Mouse (Mus musculus): ENCODE measurements around the gene Gimap8. TPM values are rescaled to one million over a fixed set of nuclear protein-coding genes. Genes with fewer than 3 reads are reported as not detected.

The Gimap8 gene
- total and polyA plus RNA-seq, 3 experiments = not detected

DNA sequence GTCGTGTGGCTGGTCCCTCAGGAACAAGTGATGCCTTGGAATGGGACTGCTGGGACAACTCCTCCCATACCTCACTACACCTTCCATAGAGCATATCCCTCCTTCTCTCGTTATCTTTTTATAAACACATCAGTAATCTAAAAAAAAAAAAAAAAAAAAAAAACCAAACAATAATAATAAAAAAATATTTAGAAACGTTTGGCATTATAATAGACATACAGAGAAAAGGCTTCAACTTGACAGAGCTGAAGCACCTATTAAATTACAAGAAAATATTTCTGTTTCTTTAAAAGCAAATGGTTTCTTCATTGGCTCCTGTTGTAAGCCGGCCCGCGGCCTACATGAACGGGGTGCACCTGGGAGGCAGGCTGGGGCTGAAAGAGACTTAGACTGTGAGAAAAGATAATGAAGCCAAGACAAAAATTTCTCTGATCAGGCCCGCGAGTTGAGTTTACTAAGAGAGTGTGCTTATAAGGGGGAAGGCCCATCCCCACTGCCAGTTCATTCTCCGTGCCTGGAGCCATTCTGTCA is 28.4 kb downstream of the Gimap8 start:
- peak; percentile 46; the same call in 1 of the 2 replicates for TF ChIP-seq ZNF384 (IDR thresholded peaks at IDR 0.05; ENCODE audit: low read depth, low read length)
- no peak for TF ChIP-seq POLR2A (IDR thresholded peaks at IDR 0.05; ENCODE audit: control insufficient read depth in 1 of 2, insufficient read depth in 1 of 2, low read depth in 1 of 2, low read length in 2 of 2, poor library complexity in 1 of 2)
- 0 out of 2 replicates have a peak, but pooled peaks have one; percentile 11 for TF ChIP-seq HCFC1 (IDR thresholded peaks at IDR 0.05; ENCODE audit: low read depth, low read length)
- no peak for DNase-seq (ENCODE audit: low read depth, low spot score)
- Histone ChIP-seq H3K36me3 (ENCODE audit: control insufficient read depth in 1 of 2, insufficient read depth in 2 of 2, low read length in 2 of 2) (no peaks in the 10 kb centered on the region; a peak in 1 of 4 replicates), H3K27me3 (ENCODE audit: control insufficient read depth in 1 of 2, insufficient read depth in 2 of 2, low read length in 2 of 2) (no peaks in the 10 kb centered on the region), H3K4me1 (ENCODE audit: control insufficient read depth in 1 of 2, insufficient read depth in 2 of 2, low read length in 2 of 2) (no peaks in the 10 kb centered on the region), H3K27ac (ENCODE audit: control insufficient read depth, low read depth, low read length) (peak overlapping the region; percentile 77), H3K79me2 (ENCODE audit: control insufficient read depth, insufficient read depth, low read length, poor library complexity) (0 out of 2 replicates have a peak, but pooled peaks cover 2% of the 10 kb centered on the region), H3K4me3 (ENCODE audit: control insufficient read depth in 1 of 2, insufficient read depth in 1 of 2, low read depth in 2 of 2, low read length in 2 of 2) (peak overlapping the region; percentile 69 to 87), H3K9ac (ENCODE audit: control insufficient read depth, low read depth, low read length, poor library complexity, severe bottlenecking) (peak overlapping the region; percentile 74), H3K9me3 (replicated peaks; ENCODE audit: insufficient read depth, low read length) (no peaks in the 10 kb centered on the region)

DNA sequence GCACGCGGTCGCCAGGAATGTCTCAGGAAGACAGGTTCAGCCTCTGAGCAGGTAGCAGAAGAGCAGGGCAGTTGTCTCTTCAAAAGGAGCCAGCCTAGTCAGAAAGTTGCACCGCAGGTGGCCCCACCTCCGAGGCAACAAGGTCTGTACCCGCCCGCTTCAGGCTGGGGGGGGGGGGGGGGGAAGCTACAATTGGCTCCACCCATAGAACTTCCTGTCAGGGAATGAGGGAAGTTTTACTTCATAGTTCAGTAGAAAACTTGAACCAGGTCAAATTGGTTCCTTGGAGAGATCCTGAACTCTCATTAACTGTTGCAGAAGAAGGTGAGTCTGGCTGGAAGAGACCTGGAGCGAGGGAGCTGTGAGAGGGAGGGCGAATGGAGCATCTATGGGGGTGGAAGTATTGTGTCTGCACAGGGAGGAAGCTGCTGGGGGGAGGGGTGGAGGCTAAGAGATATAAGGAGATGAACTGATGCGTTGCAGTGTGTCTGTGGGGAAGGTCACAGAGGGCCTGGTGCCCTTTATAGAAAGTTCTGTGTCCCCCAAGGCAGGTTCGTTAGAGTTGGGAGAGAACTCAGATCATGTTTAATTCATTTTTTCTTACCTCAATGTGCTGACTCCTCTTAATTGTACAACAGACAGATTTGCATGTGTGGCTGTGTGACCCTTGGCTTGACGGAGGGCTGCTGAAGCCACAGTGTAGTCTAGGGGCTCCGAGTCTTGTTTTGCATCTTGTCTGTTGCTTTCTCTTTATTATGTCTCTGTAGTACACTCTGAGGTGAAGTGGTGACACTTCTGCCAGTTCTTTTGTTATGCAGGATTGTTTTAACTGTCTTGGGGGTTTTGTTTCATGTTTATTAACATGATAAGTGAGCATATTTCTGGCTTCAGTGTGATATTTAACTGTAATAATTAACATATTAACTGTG is 29.2 kb downstream of the Gimap8 start, which contains the start of gene Gimap9:
Gimap9 (plus strand) TSS at position 199 of the 929 bp plus-strand sequence.
- Histone ChIP-seq H3K4me1 (ENCODE audit: control insufficient read depth in 1 of 2, insufficient read depth in 2 of 2, low read length in 2 of 2) (no peaks in the 10 kb centered on the region), H3K36me3 (ENCODE audit: control insufficient read depth in 1 of 2, insufficient read depth in 2 of 2, low read length in 2 of 2) (no peaks in the 10 kb centered on the region; a peak in 1 of 4 replicates), H3K27me3 (ENCODE audit: control insufficient read depth in 1 of 2, insufficient read depth in 2 of 2, low read length in 2 of 2) (no peaks in the 10 kb centered on the region), H3K9ac (ENCODE audit: control insufficient read depth, low read depth, low read length, poor library complexity, severe bottlenecking) (peak within 1 kb of the TSS; percentile 74), H3K27ac (ENCODE audit: control insufficient read depth, low read depth, low read length) (peak within 1 kb of the TSS; percentile 77), H3K4me3 (ENCODE audit: control insufficient read depth in 1 of 2, insufficient read depth in 1 of 2, low read depth in 2 of 2, low read length in 2 of 2) (peak within 1 kb of the TSS; percentile 69 to 87), H3K9me3 (replicated peaks; ENCODE audit: insufficient read depth, low read length) (no peaks in the 10 kb centered on the region), H3K79me2 (ENCODE audit: control insufficient read depth, insufficient read depth, low read length, poor library complexity) (0 out of 2 replicates have a peak, but pooled peaks cover 2% of the 10 kb centered on the region)
- peak; percentile 74 for DNase-seq (ENCODE audit: low read depth, low spot score)
- peak; percentile 24; the same call in 1 of the 2 replicates for TF ChIP-seq HCFC1 (IDR thresholded peaks at IDR 0.05; ENCODE audit: low read depth, low read length)
- no peak for TF ChIP-seq E2F4 (IDR thresholded peaks at IDR 0.05; ENCODE audit: borderline replicate concordance, low read depth, low read length)
- no peak for TF ChIP-seq ZMIZ1 (IDR thresholded peaks at IDR 0.05; ENCODE audit: low read depth, low read length)
- peak; percentile 41; the same call in 1 of the 2 replicates for TF ChIP-seq MAZ (IDR thresholded peaks at IDR 0.05; ENCODE audit: low read depth, low read length)
- no peak for TF ChIP-seq GATA1 (IDR thresholded peaks at IDR 0.05; ENCODE audit: low read depth, low read length)
- 0 out of 2 replicates have a peak, but pooled peaks have one; percentile 27 for TF ChIP-seq MXI1 (IDR thresholded peaks at IDR 0.05; ENCODE audit: low read depth, low read length)
- peak in 1 of 2 experiments; percentile 51; a peak in 2 of 4 replicates for TF ChIP-seq POLR2A (IDR thresholded peaks at IDR 0.05; ENCODE audit: control insufficient read depth in 1 of 2, insufficient read depth in 1 of 2, low read depth in 1 of 2, low read length in 2 of 2, poor library complexity in 1 of 2)
- no peak for TF ChIP-seq TAL1 (IDR thresholded peaks at IDR 0.05; ENCODE audit: low read length)

DNA sequence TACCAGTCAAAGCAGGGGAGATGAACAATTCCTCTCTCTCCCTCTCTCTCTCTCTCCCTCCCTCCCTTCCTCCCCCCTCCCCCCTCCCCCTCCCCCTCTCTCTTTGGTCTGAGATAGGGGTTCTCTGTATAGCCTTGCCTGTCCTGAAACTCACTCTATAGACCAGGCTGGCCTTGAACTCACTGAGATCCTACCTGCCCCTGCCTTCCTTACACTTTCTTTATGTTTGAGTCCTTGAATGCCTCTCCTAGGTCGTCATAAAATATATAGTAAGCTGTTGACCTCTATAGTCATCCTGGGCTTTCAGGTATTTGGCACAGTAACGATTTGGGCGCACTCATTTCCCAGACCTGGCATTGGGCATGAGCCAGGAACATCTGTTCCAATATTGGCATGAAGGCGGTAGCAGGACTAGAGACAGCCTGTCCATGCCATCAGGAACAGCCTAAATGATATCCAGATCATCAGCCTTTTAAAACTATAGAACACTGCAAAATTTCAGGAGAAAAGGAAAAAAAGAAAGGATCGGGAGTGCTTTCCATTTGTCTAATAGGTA is 29.9 kb downstream of the Gimap8 start:
- Histone ChIP-seq H3K27me3 (ENCODE audit: control insufficient read depth in 1 of 2, insufficient read depth in 2 of 2, low read length in 2 of 2) (no peaks in the 10 kb centered on the region), H3K4me3 (ENCODE audit: control insufficient read depth in 1 of 2, insufficient read depth in 1 of 2, low read depth in 2 of 2, low read length in 2 of 2) (peak overlapping the region in 1 of 2 experiments; percentile 87; a peak in 2 of 4 replicates), H3K9me3 (replicated peaks; ENCODE audit: insufficient read depth, low read length) (no peaks in the 10 kb centered on the region), H3K9ac (ENCODE audit: control insufficient read depth, low read depth, low read length, poor library complexity, severe bottlenecking) (no peak overlapping the region), H3K79me2 (ENCODE audit: control insufficient read depth, insufficient read depth, low read length, poor library complexity) (0 out of 2 replicates have a peak, but pooled peaks cover 2% of the 10 kb centered on the region), H3K4me1 (ENCODE audit: control insufficient read depth in 1 of 2, insufficient read depth in 2 of 2, low read length in 2 of 2) (no peaks in the 10 kb centered on the region), H3K27ac (ENCODE audit: control insufficient read depth, low read depth, low read length) (no peak overlapping the region), H3K36me3 (ENCODE audit: control insufficient read depth in 1 of 2, insufficient read depth in 2 of 2, low read length in 2 of 2) (no peaks in the 10 kb centered on the region; a peak in 1 of 4 replicates)
- DNase-seq (ENCODE audit: low read depth, low spot score) = no peak
- TF ChIP-seq EP300 (IDR thresholded peaks at IDR 0.05; ENCODE audit: low read depth in 1 of 2, low read length in 2 of 2) = no peak
- TF ChIP-seq USF1 (IDR thresholded peaks at IDR 0.05; ENCODE audit: low read depth, low read length) = no peak
- no peak for TF ChIP-seq E2F4 (IDR thresholded peaks at IDR 0.05; ENCODE audit: borderline replicate concordance, low read depth, low read length)
- TF ChIP-seq TBP (IDR thresholded peaks at IDR 0.05; ENCODE audit: low read depth, low read length) = no peak
- TF ChIP-seq ELF1 (IDR thresholded peaks at IDR 0.05; ENCODE audit: low read depth, low read length) = no peak
- no peak for TF ChIP-seq POLR2AphosphoS2 (IDR thresholded peaks at IDR 0.05; ENCODE audit: low read length)
- TF ChIP-seq GABPA (IDR thresholded peaks at IDR 0.05; ENCODE audit: low read depth, low read length) = no peak
- no peak for TF ChIP-seq POLR2A (IDR thresholded peaks at IDR 0.05; ENCODE audit: control insufficient read depth in 1 of 2, insufficient read depth in 1 of 2, low read depth in 1 of 2, low read length in 2 of 2, poor library complexity in 1 of 2)
- TF ChIP-seq JUND (IDR thresholded peaks at IDR 0.05; ENCODE audit: low read depth, low read length) = no peak
- TF ChIP-seq NELFE (IDR thresholded peaks at IDR 0.05; ENCODE audit: low read depth, low read length) = no peak
